Mouse (Mus musculus): ENCODE results near the gene Srek1ip1. TPM values are rescaled to one million over a fixed set of nuclear protein-coding genes. Genes with fewer than 3 reads are reported as not detected.

Srek1ip1 gene
- polyA plus RNA-seq, 1 experiment from 2014 or later = 21.6 TPM

GRCm38 (mm10) chr13:104787260-104787659, 5.0 kb upstream of the Srek1ip1 start:
- 91% methylated on average over 4 of the region's 4 CpGs for WGBS
- no peak for TF ChIP-seq CTCF (IDR thresholded peaks at IDR 0.05; ENCODE audit: low read depth)
- DNase-seq (no peak), ATAC-seq (ENCODE audit: insufficient read depth) (no peak)
- H3K36me3 ChIP-seq (ENCODE audit: insufficient read depth) = peaks cover 16% of the 10 kb centered on the region; the same call in 1 of the 2 replicates
- H3K4me3 ChIP-seq (ENCODE audit: low read depth, low read length) = no peak overlapping the region
- H3K9ac ChIP-seq = no peak overlapping the region
- H3K4me2 ChIP-seq = no peak overlapping the region
- H3K27ac ChIP-seq (ENCODE audit: low read depth) = no peak overlapping the region
- 0 out of 2 replicates have a peak, but pooled peaks cover 4% of the 10 kb centered on the region for H3K9me3 ChIP-seq (ENCODE audit: low read depth, low read length)
- H3K27me3 ChIP-seq (ENCODE audit: insufficient read depth, low read length) = no peaks in the 10 kb centered on the region
- no peaks in the 10 kb centered on the region for H3K4me1 ChIP-seq (ENCODE audit: insufficient read depth)

- H3K27ac ChIP-seq (ENCODE audit: low read depth) = no peak overlapping the region
- H3K9ac ChIP-seq = no peak overlapping the region
- no peak overlapping the region for H3K4me3 ChIP-seq (ENCODE audit: low read depth, low read length)
- DNase-seq = peak; percentile 82
- H3K9me3 ChIP-seq (ENCODE audit: low read depth, low read length) = no peaks in the 10 kb centered on the region
- H3K4me2 ChIP-seq = no peak overlapping the region
- WGBS = 3% methylated on average over 2 of the region's 2 CpGs
- H3K4me1 ChIP-seq (ENCODE audit: insufficient read depth) = no peaks in the 10 kb centered on the region
- H3K27me3 ChIP-seq (ENCODE audit: insufficient read depth, low read length) = no peaks in the 10 kb centered on the region
- peaks cover 20% of the 10 kb centered on the region for H3K36me3 ChIP-seq (ENCODE audit: insufficient read depth)
- ATAC-seq (ENCODE audit: insufficient read depth) = peak; percentile 44; the same call in 1 of the 2 replicates
- peak; percentile 78 for TF ChIP-seq CTCF (IDR thresholded peaks at IDR 0.05; ENCODE audit: low read depth)
These were observed 2.6 kb upstream of the Srek1ip1 start for GRCm38 (mm10) chr13:104789663-104790062.

GRCm38 (mm10) chr13:104794421-104794820, 2.1 kb downstream of the Srek1ip1 start:
- H3K36me3 ChIP-seq (ENCODE audit: insufficient read depth) = peaks cover 22% of the 10 kb centered on the region
- no peak overlapping the region for H3K27ac ChIP-seq (ENCODE audit: low read depth)
- no peak overlapping the region for H3K4me3 ChIP-seq (ENCODE audit: low read depth, low read length)
- WGBS = 86% methylated on average over 3 of the region's 3 CpGs
- TF ChIP-seq CTCF (IDR thresholded peaks at IDR 0.05; ENCODE audit: low read depth) = no peak
- H3K9me3 ChIP-seq (ENCODE audit: low read depth, low read length) = no peaks in the 10 kb centered on the region
- DNase-seq = no peak
- no peak overlapping the region for H3K4me2 ChIP-seq
- no peak for ATAC-seq (ENCODE audit: insufficient read depth)
- H3K4me1 ChIP-seq (ENCODE audit: insufficient read depth) = no peaks in the 10 kb centered on the region
- H3K27me3 ChIP-seq (ENCODE audit: insufficient read depth, low read length) = no peaks in the 10 kb centered on the region
- H3K9ac ChIP-seq = no peak overlapping the region

DNA sequence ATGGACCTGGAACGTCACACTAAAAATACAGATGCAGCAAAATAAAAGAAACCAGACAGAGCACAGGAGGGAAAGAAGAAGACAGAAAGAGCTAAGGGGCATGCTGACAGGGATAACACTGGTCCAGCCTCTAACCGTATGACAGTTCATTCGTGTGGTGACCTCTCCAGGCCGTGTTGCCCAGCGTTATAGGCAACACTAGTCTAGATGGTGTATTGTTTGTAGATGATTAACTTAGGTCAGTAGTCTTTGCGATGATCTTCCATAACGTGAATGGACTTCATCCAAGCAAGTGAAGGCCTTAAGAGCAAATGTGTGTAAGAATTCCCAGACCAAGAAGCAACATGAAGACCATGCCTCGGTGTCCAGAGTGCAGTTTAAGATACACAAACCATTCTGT, 6.8 kb downstream of the Srek1ip1 start:
- Histone ChIP-seq H3K9ac (no peak overlapping the region), H3K27me3 (ENCODE audit: insufficient read depth, low read length) (no peaks in the 10 kb centered on the region), H3K4me2 (no peak overlapping the region), H3K9me3 (ENCODE audit: low read depth, low read length) (no peaks in the 10 kb centered on the region), H3K4me3 (ENCODE audit: low read depth, low read length) (no peak overlapping the region), H3K36me3 (ENCODE audit: insufficient read depth) (peaks cover 36% of the 10 kb centered on the region), H3K27ac (ENCODE audit: low read depth) (no peak overlapping the region), H3K4me1 (ENCODE audit: insufficient read depth) (no peaks in the 10 kb centered on the region)
- ATAC-seq (ENCODE audit: insufficient read depth) = no peak
- 90% methylated on average over 8 of the region's 8 CpGs for WGBS
- no peak for TF ChIP-seq CTCF (IDR thresholded peaks at IDR 0.05; ENCODE audit: low read depth)
- DNase-seq = no peak

DNA sequence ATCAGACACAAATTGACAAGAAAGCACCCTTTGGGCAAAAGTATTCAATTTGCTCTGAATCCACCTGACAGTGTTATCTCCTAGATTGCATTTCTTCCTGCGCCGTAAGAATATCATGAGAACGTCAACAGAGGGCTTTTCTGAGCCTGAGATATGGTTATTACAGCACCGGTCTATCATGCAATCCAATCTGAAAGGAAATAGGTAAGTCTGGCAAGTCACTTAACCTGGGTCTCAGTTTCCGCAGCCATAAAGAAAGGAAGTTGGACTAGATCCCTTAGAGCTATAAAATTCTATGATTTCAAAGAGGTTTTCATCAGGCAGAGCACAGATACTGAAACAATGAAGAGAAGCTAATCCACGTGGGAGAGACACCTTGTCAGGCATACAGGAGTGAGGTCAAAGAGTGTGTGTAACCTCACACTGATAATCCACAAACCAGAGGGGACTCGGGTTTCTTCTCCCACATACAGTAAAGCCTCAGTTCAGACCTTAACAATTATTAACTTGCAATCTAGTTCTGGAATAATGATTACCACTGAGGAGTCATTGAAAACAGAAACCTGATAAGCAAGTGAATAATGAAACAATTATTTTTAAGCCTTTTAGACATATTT, 7.4 kb downstream of the Srek1ip1 start:
- H3K9me3 ChIP-seq (ENCODE audit: low read depth, low read length) = no peaks in the 10 kb centered on the region
- H3K36me3 ChIP-seq (ENCODE audit: insufficient read depth) = peaks cover 32% of the 10 kb centered on the region
- no peak overlapping the region for H3K27ac ChIP-seq (ENCODE audit: low read depth)
- H3K4me1 ChIP-seq (ENCODE audit: insufficient read depth) = no peaks in the 10 kb centered on the region
- TF ChIP-seq CTCF (IDR thresholded peaks at IDR 0.05; ENCODE audit: low read depth) = no peak
- WGBS = 79% methylated on average over 7 of the region's 7 CpGs
- ATAC-seq (ENCODE audit: insufficient read depth) (no peak), DNase-seq (no peak)
- H3K9ac ChIP-seq = no peak overlapping the region
- H3K4me2 ChIP-seq = no peak overlapping the region
- no peak overlapping the region for H3K4me3 ChIP-seq (ENCODE audit: low read depth, low read length)
- no peaks in the 10 kb centered on the region for H3K27me3 ChIP-seq (ENCODE audit: insufficient read depth, low read length)

DNA sequence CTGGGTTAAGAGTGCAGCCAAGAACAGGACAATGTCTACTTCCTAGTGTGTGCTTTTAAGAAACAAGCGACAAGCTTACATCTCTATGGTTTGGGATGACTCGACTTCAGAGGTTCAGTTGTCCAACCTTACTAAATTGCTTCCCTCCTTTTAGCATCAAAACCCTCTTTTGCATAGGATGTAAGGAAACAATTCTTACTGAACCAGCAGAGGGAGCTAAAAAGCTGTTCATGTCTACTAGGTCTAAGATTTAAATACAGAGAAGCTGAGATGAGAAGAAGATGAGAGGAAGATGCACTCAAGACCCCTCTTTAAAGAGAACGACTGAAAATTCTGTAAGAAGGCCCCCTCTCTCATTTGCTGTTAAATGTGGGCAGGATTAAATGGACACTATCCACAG, 13.4 kb downstream of the Srek1ip1 start:
- Histone ChIP-seq H3K27me3 (ENCODE audit: insufficient read depth, low read length) (no peaks in the 10 kb centered on the region), H3K9ac (no peak overlapping the region), H3K4me3 (ENCODE audit: low read depth, low read length) (no peak overlapping the region), H3K27ac (ENCODE audit: low read depth) (no peak overlapping the region), H3K9me3 (ENCODE audit: low read depth, low read length) (no peaks in the 10 kb centered on the region), H3K4me1 (ENCODE audit: insufficient read depth) (no peaks in the 10 kb centered on the region), H3K4me2 (no peak overlapping the region), H3K36me3 (ENCODE audit: insufficient read depth) (peaks cover 33% of the 10 kb centered on the region)
- ATAC-seq (ENCODE audit: insufficient read depth) (no peak), DNase-seq (peak; percentile 83)
- 50% methylated on average over 3 of the region's 3 CpGs for WGBS
- peak; percentile 61 for TF ChIP-seq CTCF (IDR thresholded peaks at IDR 0.05; ENCODE audit: low read depth)

DNA sequence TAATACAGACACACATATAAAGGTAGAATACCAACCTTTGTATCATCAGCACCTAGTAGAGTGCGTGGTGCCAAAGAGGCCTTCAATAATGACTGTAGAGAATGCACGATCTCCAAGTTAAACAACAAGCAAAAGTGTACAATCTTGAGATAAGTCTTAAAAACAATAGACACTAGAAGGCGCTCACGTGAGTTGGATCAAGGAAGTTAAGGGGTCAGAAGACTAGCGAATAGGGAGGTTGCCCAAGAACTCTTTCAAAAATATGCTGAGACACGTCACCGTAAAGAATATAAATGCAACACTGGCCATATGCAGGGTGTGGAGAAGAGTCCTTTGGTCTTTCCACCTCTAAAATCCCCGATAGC, 24.0 kb downstream of the Srek1ip1 start:
- Histone ChIP-seq H3K4me3 (ENCODE audit: low read depth, low read length) (peak overlapping the region; percentile 58), H3K36me3 (ENCODE audit: insufficient read depth) (no peaks in the 10 kb centered on the region), H3K9me3 (ENCODE audit: low read depth, low read length) (no peaks in the 10 kb centered on the region), H3K4me1 (ENCODE audit: insufficient read depth) (peaks cover 6% of the 10 kb centered on the region), H3K27me3 (ENCODE audit: insufficient read depth, low read length) (no peaks in the 10 kb centered on the region), H3K9ac (peak overlapping the region; percentile 90), H3K4me2 (peak overlapping the region; percentile 72), H3K27ac (ENCODE audit: low read depth) (peak overlapping the region; percentile 65; the same call in 1 of the 2 replicates)
- DNase-seq (peak; percentile 45), ATAC-seq (ENCODE audit: insufficient read depth) (no peak)
- TF ChIP-seq CTCF (IDR thresholded peaks at IDR 0.05; ENCODE audit: low read depth) = 0 out of 2 replicates have a peak, but pooled peaks have one; percentile 9
- 7% methylated on average over 8 of the region's 8 CpGs for WGBS
